Mouse (Mus musculus): ENCODE results near the gene Sez6.

The Sez6 gene

GRCm38 (mm10) chr11:77930751-77931540 lies at the start of gene Sez6:
Gene Sez6, plus strand, starts transcription at chr11:77930800.
- peak; percentile 23 for DNase-seq (ENCODE audit: low spot score)

DNA sequence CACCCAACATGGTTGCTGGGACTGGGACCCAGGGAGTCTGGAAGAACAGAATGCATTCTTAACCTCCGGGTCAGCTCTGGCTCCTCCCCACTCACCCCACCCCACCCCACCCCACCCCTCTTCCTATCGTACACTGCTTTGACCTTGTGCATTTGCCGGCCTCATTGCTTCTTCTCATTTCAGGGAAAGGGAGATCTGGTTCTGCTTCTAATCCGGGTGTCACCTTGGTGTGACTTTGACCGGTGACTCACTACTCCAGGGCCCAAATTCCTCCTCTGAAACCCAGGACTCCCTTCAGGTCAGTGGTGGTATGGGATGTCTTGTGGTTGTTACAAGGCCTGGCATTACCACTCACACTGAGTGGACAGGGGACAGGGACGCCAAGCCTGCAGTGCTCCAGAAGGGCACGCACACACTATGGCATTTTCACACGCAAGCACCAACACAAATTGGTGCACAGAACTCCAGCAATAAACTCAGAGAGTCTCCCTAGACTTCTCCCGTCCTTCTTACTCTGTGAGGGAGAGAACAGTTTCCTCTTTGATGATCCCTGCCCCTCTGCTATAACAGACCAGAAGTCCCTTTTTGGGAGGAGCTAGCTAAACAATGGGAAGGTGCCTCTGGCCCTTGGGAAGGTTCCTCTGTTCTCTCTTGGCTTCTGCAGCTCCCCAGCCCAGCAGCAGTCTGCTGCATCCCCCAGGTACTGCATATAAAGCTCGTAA lies 45.9 kb upstream of the Sez6 start:
- DNase-seq (ENCODE audit: low spot score): no peak

DNA sequence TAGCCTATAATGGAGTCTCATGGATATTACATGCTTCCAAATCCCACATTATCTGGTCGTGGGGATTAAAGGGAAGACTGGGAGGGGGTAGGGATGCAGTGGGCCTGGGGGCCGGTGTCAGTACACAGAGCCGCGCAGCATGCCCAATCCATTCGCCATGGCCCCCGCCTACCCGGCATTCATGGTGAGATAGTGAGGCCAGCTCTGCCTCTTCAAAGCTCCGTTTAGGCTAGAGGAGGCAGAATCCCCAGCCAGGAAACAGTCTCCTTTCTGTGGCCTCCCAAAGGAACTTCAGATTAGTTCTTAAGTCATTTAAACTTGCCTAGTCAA lies 45.4 kb upstream of the Sez6 start:
- no peak for DNase-seq (ENCODE audit: low spot score)

- DNase-seq (ENCODE audit: low spot score): peak; percentile 9
Observed at GRCm38 (mm10) chr11:77887373-77887960, 43.1 kb upstream of the Sez6 start.

DNA sequence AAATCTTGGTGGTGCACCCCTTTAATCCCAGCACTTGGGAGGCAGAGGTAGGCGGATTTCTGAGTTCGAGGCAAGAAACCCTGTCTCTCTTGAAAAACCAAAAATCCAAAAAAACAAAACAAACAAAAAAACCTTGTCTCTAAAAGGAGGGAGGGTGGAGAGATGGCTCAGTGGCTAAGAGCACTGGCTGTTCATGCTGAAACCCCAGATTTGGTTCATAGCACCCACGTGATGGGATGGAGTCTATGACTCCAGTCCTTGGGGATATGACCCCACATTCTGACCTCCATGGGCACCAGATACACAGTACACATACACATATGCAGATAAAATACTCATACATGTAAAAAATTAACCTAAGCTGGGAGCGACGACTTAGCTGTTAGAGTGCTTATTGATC lies 41.8 kb upstream of the Sez6 start:
- DNase-seq (ENCODE audit: low spot score): no peak

DNA sequence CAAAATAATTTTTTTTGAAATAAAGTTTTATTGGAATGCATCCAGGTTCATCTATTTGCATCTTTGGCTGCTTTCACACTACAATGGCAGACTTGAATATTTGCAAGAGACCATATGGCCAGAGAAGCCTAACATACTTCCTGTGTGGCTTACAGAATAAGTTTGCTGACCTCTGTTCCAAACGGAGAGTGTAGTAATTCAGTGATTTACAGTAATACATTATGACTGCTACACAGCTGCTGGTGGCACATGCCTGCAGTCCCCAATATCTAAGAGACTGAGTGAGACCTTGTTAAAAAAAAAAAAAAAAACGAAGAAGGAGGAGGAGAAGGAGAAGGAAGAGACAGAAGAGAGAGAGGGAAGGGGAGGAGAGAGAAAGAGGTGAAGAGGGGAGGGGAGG lies 41.1 kb upstream of the Sez6 start:
- DNase-seq (ENCODE audit: low spot score): no peak

DNA sequence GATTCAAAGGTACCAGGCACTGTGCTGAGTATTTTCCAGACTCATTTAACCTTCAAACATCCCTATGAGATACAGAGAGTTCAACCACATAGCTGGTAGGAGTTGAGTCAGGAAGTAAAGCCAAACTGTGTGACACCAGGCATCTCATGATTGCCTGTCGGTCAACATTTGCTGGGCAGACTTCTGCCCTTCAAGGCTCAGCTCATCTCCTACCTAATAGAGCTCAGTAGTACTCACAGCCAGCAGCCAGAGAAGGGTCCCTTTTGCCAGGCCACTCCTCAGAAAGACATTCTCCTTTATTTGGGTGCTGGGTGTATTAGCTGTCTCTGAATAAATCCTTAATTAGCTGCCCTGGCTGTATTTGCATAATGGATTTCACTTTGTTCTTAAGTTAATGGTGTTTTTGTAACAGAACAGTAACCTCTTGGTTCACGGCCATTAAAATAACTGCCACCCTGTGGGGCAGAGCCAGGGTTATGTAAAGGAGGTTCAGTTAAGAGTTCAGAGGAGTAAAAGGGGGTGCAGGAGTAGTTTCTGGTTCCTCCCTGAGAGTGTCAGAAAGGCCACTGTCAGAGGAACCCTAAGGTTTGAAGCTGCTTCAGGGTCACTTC lies 39.8 kb upstream of the Sez6 start:
- DNase-seq (ENCODE audit: low spot score): no peak

GRCm38 (mm10) chr11:77892883-77893282 lies 37.7 kb upstream of the Sez6 start:
- no peak for DNase-seq (ENCODE audit: low spot score)

DNA sequence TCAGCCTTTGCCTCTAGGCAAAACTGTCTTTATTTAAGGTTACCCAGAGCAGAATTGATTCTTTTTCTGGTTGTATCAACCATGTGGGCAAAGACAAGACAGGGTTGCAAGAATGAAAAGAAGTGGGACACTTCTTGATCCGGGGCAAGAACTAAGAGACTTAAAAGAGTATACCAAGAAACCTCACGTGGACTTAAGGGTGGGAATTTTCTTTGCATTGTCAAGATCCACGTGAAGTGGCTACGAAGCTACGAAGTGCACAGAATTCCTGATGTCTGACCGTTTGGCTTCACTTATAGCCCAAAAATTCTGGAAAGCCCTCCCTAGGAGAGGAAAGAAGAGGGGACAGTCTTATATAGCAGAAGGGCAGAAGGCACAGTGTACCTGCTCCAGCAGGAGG lies 37.3 kb upstream of the Sez6 start:
- no peak for DNase-seq (ENCODE audit: low spot score)

DNA sequence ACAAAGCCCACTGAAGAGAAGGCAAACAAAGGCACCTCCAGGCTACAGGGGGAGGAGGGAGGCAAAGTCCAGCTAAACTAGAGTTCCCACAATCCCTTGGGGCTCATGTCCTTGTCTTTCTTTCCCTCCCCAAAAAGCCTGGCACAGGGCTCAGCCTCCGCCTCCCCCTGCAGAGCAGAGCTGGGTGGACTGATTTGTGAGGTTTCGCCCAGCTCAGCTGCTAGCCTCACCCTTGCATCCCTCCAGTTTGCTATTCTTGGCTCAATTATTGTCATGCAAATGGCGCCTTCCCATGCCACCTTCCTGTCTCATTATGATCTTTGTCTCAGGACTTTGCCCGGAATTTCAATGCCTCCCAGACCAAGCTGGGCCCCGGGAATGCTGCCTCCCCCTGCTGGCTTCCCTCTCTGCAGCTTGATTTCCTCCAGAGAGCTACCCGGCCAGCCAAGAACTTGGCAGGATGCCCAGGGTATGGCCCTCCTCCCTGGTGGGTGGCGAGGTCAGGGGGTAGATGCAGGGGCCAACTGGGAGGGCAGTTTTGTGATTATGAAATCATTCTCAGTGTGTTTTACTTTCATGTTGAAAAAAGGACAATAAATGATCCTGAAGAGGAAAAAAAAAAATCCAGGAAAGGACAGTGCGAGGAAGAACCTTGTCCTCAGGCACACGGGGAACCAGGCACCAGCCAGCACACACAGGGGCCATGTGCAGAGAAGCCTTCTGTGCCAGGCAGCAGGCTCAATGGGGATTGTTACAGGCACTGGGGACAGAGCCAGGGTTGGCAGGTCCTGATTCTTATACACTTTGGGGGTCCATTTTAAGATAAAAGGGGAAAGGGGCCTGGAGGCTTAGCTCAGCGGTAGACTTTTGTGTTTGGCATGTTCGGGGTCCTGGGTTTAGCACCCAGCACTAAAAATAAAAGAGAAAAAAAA lies 36.5 kb upstream of the Sez6 start, which contains the start of gene Pipox:
Pipox (minus strand) TSS at position 310 of the 932 bp plus-strand sequence.
- no peak for DNase-seq (ENCODE audit: low spot score)

GRCm38 (mm10) chr11:77894967-77895366 lies 35.6 kb upstream of the Sez6 start:
- no peak for DNase-seq (ENCODE audit: low spot score)

GRCm38 (mm10) chr11:77896011-77896410 lies 34.6 kb upstream of the Sez6 start:
- no peak for DNase-seq (ENCODE audit: low spot score)

GRCm38 (mm10) chr11:77896480-77896819 lies 34.1 kb upstream of the Sez6 start:
- DNase-seq (ENCODE audit: low spot score): no peak

GRCm38 (mm10) chr11:77896820-77897805 lies 33.5 kb upstream of the Sez6 start:
- DNase-seq (ENCODE audit: low spot score): no peak

- no peak for DNase-seq (ENCODE audit: low spot score)
Observed at GRCm38 (mm10) chr11:77900187-77900586, 30.4 kb upstream of the Sez6 start.

GRCm38 (mm10) chr11:77900696-77901095 lies 29.9 kb upstream of the Sez6 start:
- DNase-seq (ENCODE audit: low spot score): no peak

- DNase-seq (ENCODE audit: low spot score): no peak
Observed at GRCm38 (mm10) chr11:77901366-77901765, 29.2 kb upstream of the Sez6 start.

DNA sequence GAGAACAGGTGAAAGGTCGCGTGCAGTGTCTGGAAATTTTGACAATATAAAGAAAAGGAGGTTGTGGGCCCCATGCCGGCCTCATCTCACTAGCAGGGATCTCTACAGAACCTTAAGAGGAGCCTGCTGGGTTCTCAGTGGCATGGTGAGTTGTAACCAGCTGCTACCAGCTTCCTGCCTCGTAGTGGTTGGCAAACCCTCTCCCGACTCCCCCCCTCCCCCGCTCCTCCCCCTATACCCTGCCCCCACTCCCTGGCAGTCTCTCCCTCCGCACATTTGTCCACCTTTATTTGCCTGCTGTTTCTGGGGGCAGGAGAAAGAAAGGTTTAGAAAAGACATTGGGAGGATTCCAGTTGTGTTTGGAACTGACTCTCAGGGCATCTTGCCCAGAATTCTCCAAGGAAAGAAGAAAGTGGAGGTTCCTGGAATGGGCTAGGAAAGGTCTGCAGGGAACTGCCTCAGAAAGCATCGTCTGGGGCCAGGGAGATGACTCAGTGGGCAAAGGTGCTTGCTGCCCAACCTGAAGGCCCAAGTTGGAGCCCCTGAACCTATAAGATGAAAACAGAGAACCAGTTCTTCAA lies 28.7 kb upstream of the Sez6 start:
- no peak for DNase-seq (ENCODE audit: low spot score)

DNA sequence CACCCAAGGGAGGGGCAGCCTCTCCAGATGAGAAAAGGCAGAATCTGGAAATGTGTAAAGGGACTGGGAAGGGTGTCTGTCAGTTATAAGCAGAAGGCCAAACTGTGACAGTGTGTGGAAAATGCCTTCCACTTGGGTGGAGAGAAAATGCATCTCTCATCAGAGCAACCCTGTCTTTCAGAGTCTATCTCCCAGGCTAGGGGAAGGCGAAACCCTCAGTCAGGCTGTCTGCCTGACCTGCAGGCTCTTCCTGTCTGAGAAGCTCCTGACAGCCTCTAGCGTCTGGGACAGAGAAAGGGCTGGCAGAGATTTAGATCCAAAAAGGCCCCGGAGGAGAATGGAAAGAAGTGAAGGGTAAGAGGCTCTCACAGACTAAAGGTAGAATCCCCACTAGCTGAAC lies 26.8 kb upstream of the Sez6 start:
- no peak for DNase-seq (ENCODE audit: low spot score)

DNA sequence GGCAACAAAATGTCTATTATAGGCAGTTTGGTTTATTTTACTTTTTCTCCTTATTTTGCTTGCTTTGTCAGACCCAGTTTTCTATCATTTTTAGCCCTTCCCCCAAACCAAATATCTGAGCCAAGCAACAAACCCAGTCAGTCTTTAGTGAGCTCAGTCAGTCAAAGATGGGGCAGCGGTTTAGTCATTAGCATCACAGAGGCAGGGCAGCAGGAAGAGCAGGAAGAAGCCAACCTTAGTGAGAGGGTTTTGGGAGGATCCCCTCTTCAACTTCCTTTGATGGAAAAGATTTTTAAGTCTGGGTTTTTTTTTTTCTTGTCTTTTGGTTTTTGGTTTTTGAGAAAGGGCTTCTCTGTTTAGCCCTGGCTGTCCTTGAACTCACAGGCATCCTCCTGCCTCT lies 25.9 kb upstream of the Sez6 start:
- DNase-seq (ENCODE audit: low spot score): no peak
